Mouse (Mus musculus) ES-CJ7 (cell line): ENCODE data around the gene Olfr346.

Source experiments
- DNase-seq: peaks from one replicate; pipeline ENCODE4 v3.0.0; 2011; ENCODE audit warnings: low read depth, low spot score

The Olfr346 gene

DNA sequence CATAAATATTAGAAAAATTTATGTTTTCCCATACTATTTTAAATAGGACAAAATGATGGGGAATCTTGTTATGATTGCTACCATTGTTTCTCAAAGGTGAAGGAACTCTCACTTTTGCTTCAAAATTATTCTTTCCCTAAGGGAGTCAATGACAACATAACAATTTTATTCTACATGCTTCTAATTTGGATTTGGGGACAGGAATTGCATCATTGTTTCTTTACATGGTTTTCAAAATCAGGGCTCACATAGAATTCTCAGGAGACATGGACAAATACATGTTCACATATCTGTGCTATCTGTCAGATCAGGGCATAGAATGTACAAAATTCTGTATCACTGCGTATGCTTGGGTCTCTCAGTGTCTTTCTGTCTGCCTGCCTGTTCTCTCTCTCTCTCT, at the start of gene Olfr346:
Gene Olfr346 (plus strand): TSS at position 301 of the 400 bp plus-strand sequence.
- no peak for DNase-seq

DNA sequence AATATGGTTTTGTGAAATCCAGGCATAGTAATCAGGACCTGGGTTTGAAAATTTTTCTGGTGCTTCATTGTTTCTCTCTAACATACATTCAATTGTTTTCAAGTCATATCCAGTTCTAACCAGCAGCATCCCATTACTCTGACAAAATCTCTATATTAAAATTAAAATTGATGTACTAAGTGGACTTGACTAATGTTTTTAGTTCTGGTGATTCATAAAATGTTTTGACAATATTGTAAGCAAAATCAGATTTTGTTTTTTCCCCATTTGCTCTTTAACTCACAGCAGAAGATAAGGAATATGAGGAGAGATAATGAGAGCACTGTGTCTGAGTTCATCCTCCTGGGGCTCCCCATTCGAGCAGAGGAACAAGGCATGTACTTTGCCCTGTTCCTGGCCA, 45.8 kb upstream of the Olfr346 start, which contains the start of gene Olfr345:
Gene Olfr345 (plus strand): TSS at position 301 of the 400 bp plus-strand sequence.
- no peak for DNase-seq

DNA sequence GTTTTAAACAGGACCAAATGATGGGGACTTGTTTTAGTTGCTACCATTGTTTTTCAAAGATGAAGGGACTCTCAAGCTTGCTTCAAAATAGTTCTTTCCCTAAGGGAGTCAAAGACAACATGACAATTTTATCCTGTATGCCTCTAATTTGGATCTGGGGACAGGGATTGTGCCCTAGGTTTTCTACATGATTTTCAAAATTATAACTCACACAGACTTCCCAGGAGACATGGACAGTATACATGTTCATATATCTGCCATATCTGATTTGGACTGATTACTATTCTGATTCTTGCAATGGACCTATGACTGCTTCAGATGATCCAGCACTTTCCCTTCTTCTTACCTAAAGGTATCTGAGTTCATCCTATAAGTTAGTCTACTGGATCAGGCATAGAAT, 46.0 kb downstream of the Olfr346 start, which contains the start of gene Olfr347:
Gene Olfr347 (plus strand): TSS at position 301 of the 400 bp plus-strand sequence.
- no peak for DNase-seq

DNA sequence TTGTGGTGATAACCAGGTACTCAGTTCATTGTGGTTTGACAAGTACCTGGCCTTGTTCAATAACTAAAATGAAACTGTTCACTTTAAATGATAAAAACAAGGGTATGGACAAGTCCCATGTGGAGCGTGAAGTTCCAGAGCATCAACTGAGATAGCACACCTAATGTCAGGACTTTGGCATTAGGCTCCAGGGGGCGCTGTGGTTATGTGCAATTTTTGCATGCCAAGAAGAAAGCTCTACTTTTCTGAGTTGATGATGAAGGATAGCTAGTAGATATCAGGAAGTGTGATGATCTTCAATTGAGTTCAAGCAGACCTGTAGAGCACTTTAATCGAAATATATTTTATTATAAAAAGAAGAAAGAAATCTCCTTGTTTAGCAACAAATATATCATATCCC, 50.6 kb downstream of the Olfr346 start:
- DNase-seq: peak; percentile 60
